Mouse (Mus musculus) liver, postnatal 0 days (tissue): ENCODE data around the gene Ifnb1. TPM values are rescaled to one million over a fixed set of nuclear protein-coding genes. Genes with fewer than 3 reads are reported as not detected.

Source experiments
- ATAC-seq: fragments of 200-750 bp; cut with Nextera tagmentation; 2 replicates; pipeline ENCODE4 v1.8.0; 2017; ENCODE audit warnings: mild to moderate bottlenecking, moderate library complexity
- DNase-seq: peaks from one replicate; pipeline ENCODE4 v3.0.0-alpha.2; 2016
- H3K27ac ChIP-seq: fragments of 300-500 bp; sonication (generic); 2 replicates; pipeline ENCODE4 v1.5.1; 2014; ENCODE audit warnings: antibody characterized with exemption, moderate library complexity, mild to moderate bottlenecking, low read depth
- H3K27me3 ChIP-seq: fragments of 300-500 bp; sonication (generic); 2 replicates; pipeline ENCODE4 v1.6.1; 2014; ENCODE audit warnings: low read length, control low read depth, mixed read lengths; ENCODE audit not compliant: insufficient read depth
- H3K36me3 ChIP-seq: fragments of 300-500 bp; sonication (generic); replicated peaks from 2 replicates; pipeline ENCODE4 v1.6.1; 2014; ENCODE audit warnings: mild to moderate bottlenecking, control low read depth, low read length, moderate library complexity, mixed read lengths; ENCODE audit not compliant: insufficient read depth
- H3K4me1 ChIP-seq: fragments of 300-500 bp; sonication (generic); 2 replicates; pipeline ENCODE4 v1.6.1; 2014; ENCODE audit warnings: antibody characterized with exemption, mild to moderate bottlenecking, control low read depth; ENCODE audit not compliant: insufficient read depth
- H3K4me2 ChIP-seq: fragments of 300-500 bp; sonication (generic); 2 replicates; pipeline ENCODE4 v1.6.1; 2014; ENCODE audit warnings: low read depth, mild to moderate bottlenecking, low read length, moderate library complexity, mixed read lengths
- H3K4me3 ChIP-seq: fragments of 300-500 bp; sonication (generic); 2 replicates; pipeline ENCODE4 v1.5.1; 2014; ENCODE audit warnings: low read depth, low read length
- H3K9ac ChIP-seq: fragments of 300-500 bp; sonication (generic); replicated peaks from 2 replicates; pipeline ENCODE4 v1.6.1; 2014; ENCODE audit warnings: mild to moderate bottlenecking, moderate library complexity
- H3K9me3 ChIP-seq: fragments of 300-500 bp; sonication (generic); 2 replicates; pipeline ENCODE4 v1.6.1; 2016; ENCODE audit warnings: mild to moderate bottlenecking, control low read depth, low read length, mixed read lengths
- CTCF ChIP-seq: sonication (generic); IDR thresholded peaks from 2 replicates; pipeline ENCODE4 v1.5.1; 2016; ENCODE audit warnings: antibody characterized with exemption, low read depth
- EP300 ChIP-seq: IDR thresholded peaks from 2 replicates; pipeline ENCODE4 v1.6.1; 2016; ENCODE audit warnings: antibody characterized with exemption, low read depth, mild to moderate bottlenecking
- WGBS: fragments of 180-500 bp; shearing (Covaris S2); extraction: QIAGEN DNeasy Blood & Tissue Kit; methylation state at CpG from one replicate; pipeline ENCODE4 v1.1.7; 2014; ENCODE audit not compliant: insufficient replicate concordance; 5-methylcytosine and 5-hydroxymethylcytosine counted together
- polyA plus RNA-seq: library from polyadenylated mRNA; unstranded; fragments of >200 nt; fragmentation: Nextera tagmentation; extraction: Ambion mirVana; gene quantifications from 2 replicates; pipeline ENCODE4 v1.2.1, GENCODE M21; 2015

The Ifnb1 gene
- polyA plus RNA-seq, 1 experiment from 2014 or later, result not detected

- H3K4me2 ChIP-seq, result no peak overlapping the region
- H3K4me1 ChIP-seq, result no peaks in the 10 kb centered on the region
- no peak overlapping the region for H3K27ac ChIP-seq
- DNase-seq, result no peak
- no peak overlapping the region for H3K9ac ChIP-seq
- H3K4me3 ChIP-seq, result no peak overlapping the region
- 55% methylated on average over 4 of the region's 4 CpGs for WGBS
- no peak for ATAC-seq
- H3K36me3 ChIP-seq, result no peaks in the 10 kb centered on the region
- no peaks in the 10 kb centered on the region for H3K9me3 ChIP-seq
- no peak for TF ChIP-seq EP300
- no peak for TF ChIP-seq CTCF
- no peaks in the 10 kb centered on the region for H3K27me3 ChIP-seq
Observed at GRCm38 (mm10) chr4:88476511-88477210, 45.9 kb downstream of the Ifnb1 start.

DNA sequence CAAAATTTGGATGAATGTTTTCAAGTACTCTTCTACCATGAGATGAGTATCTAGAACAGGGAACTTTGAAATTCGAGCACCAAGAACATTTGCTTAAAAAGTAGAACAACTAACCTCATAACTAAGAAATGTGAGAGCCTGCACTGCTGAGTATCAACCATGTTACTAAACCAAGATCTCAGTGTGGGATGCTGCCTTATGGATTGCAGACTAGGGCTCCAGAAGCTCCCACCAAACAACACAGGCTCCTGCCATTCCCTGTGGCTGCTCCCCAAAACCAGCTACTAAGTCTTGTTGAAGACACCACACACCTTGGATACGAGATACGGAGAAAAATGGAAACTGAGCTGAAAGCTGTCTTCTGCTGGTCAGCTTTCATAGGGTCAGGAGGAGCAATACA is 46.5 kb downstream of the Ifnb1 start:
- H3K9ac ChIP-seq, result no peak overlapping the region
- H3K4me1 ChIP-seq, result no peaks in the 10 kb centered on the region
- no peaks in the 10 kb centered on the region for H3K27me3 ChIP-seq
- H3K27ac ChIP-seq, result no peak overlapping the region
- ATAC-seq (no peak), DNase-seq (no peak)
- H3K4me3 ChIP-seq, result no peak overlapping the region
- TF ChIP-seq CTCF (no peak), EP300 (no peak)
- no peak overlapping the region for H3K4me2 ChIP-seq
- H3K9me3 ChIP-seq, result no peaks in the 10 kb centered on the region
- no peaks in the 10 kb centered on the region for H3K36me3 ChIP-seq
- 88% methylated on average over 3 of the region's 3 CpGs for WGBS

Other genes with a start within 250 kb of the Ifnb1 start
- gene Hacd4, start 83.8 kb downstream of the Ifnb1 start, polyA plus RNA-seq, result 5.3 TPM in 2 replicates
- not detected in 2 replicates for gene Ifna15, start 35.5 kb upstream of the Ifnb1 start, polyA plus RNA-seq
- not detected in 2 replicates for gene Ifna14, start 49.0 kb upstream of the Ifnb1 start, polyA plus RNA-seq
- not detected in 2 replicates for gene Ifna9, start 69.6 kb upstream of the Ifnb1 start, polyA plus RNA-seq
- not detected in 2 replicates for gene Ifna12, start 80.6 kb upstream of the Ifnb1 start, polyA plus RNA-seq
- not detected in 2 replicates for gene C87499, start 111.6 kb upstream of the Ifnb1 start, polyA plus RNA-seq
- not detected in 2 replicates for gene Ifna13, start 121.7 kb upstream of the Ifnb1 start, polyA plus RNA-seq
- gene Ifna16, start 154.2 kb upstream of the Ifnb1 start, polyA plus RNA-seq, result not detected in 2 replicates
- not detected in 2 replicates for gene Ifna2, start 161.1 kb upstream of the Ifnb1 start, polyA plus RNA-seq
- not detected in 2 replicates for gene Ifnab, start 168.6 kb upstream of the Ifnb1 start, polyA plus RNA-seq
- gene Gm26566, start 199.0 kb upstream of the Ifnb1 start, polyA plus RNA-seq, result 0.15 and 0.22 TPM in 2 replicates
- gene Klhl9, start 199.7 kb upstream of the Ifnb1 start, polyA plus RNA-seq, result 18.6 and 20.1 TPM in 2 replicates
- not detected in 2 replicates for gene Gm13271, start 232.1 kb upstream of the Ifnb1 start, polyA plus RNA-seq
- gene Gm13283, start 237.3 kb upstream of the Ifnb1 start, polyA plus RNA-seq, result 0.13 TPM in 1 of 2 replicates, not detected in the other